Mouse (Mus musculus): ENCODE data around the gene Lce3c. TPM values are rescaled to one million over a fixed set of nuclear protein-coding genes. Genes with fewer than 3 reads are reported as not detected.

Gene Lce3c
- not detected in 2 replicates for polyA plus RNA-seq (2015; fragmentation: Nextera tagmentation; extraction: Ambion mirVana)

GRCm38 (mm10) chr3:92944186-92944585 lies at the start of gene Lce3c:
Lce3c (plus strand) TSS chr3:92944486.

GRCm38 (mm10) chr3:92926130-92926529 lies 18.2 kb upstream of the Lce3c start, which contains the start of gene Lce3a:
Lce3a (minus strand) TSS chr3:92926230.

GRCm38 (mm10) chr3:92932679-92933078 lies 11.6 kb upstream of the Lce3c start, which contains the start of gene Lce3b:
Lce3b (plus strand) TSS chr3:92932979.

GRCm38 (mm10) chr3:92957090-92957489 lies 12.8 kb downstream of the Lce3c start, which contains the start of gene Lce3d:
Lce3d (plus strand) TSS chr3:92957390.

GRCm38 (mm10) chr3:92966761-92967160 lies 22.5 kb downstream of the Lce3c start, which contains the start of gene Lce3e:
Lce3e (plus strand) TSS chr3:92967061.

GRCm38 (mm10) chr3:92991926-92992325 lies 47.6 kb downstream of the Lce3c start, which contains the start of gene Lce3f:
Lce3f (plus strand) TSS chr3:92992226.

Other genes with a start within 250 kb of the Lce3c start
- gene Lce1e, start 235.4 kb upstream of the Lce3c start, polyA plus RNA-seq (2015; fragmentation: Nextera tagmentation; extraction: Ambion mirVana) = not detected in 2 replicates
- gene Lce1f, start 224.1 kb upstream of the Lce3c start, polyA plus RNA-seq (2015; fragmentation: Nextera tagmentation; extraction: Ambion mirVana) = not detected in 2 replicates
- gene Gm38119, start 205.4 kb upstream of the Lce3c start, polyA plus RNA-seq (2015; fragmentation: Nextera tagmentation; extraction: Ambion mirVana) = not detected in 2 replicates
- gene Lce1g, start 192.1 kb upstream of the Lce3c start, polyA plus RNA-seq (2015; fragmentation: Nextera tagmentation; extraction: Ambion mirVana) = not detected in 2 replicates
- not detected in 2 replicates for gene Lce1h, start 179.4 kb upstream of the Lce3c start, polyA plus RNA-seq (2015; fragmentation: Nextera tagmentation; extraction: Ambion mirVana)
- not detected in 2 replicates for gene Lce1i, start 165.6 kb upstream of the Lce3c start, polyA plus RNA-seq (2015; fragmentation: Nextera tagmentation; extraction: Ambion mirVana)
- gene Lce1j, start 154.0 kb upstream of the Lce3c start, polyA plus RNA-seq (2015; fragmentation: Nextera tagmentation; extraction: Ambion mirVana) = not detected in 2 replicates
- gene Lce1k, start 136.6 kb upstream of the Lce3c start, polyA plus RNA-seq (2015; fragmentation: Nextera tagmentation; extraction: Ambion mirVana) = not detected in 2 replicates
- not detected in 2 replicates for gene Kprp, start 117.2 kb upstream of the Lce3c start, polyA plus RNA-seq (2015; fragmentation: Nextera tagmentation; extraction: Ambion mirVana)
- gene Lce1l, start 93.2 kb upstream of the Lce3c start, polyA plus RNA-seq (2015; fragmentation: Nextera tagmentation; extraction: Ambion mirVana) = not detected in 2 replicates
- not detected in 2 replicates for gene 2310050C09Rik, start 74.3 kb upstream of the Lce3c start, polyA plus RNA-seq (2015; fragmentation: Nextera tagmentation; extraction: Ambion mirVana)
- not detected in 2 replicates for gene Lce3a, start 18.3 kb upstream of the Lce3c start, polyA plus RNA-seq (2015; fragmentation: Nextera tagmentation; extraction: Ambion mirVana)
- gene Lce3b, start 11.5 kb upstream of the Lce3c start, polyA plus RNA-seq (2015; fragmentation: Nextera tagmentation; extraction: Ambion mirVana) = not detected in 2 replicates
- not detected in 2 replicates for gene Lce3d, start 12.9 kb downstream of the Lce3c start, polyA plus RNA-seq (2015; fragmentation: Nextera tagmentation; extraction: Ambion mirVana)
- gene Lce3e, start 22.6 kb downstream of the Lce3c start, polyA plus RNA-seq (2015; fragmentation: Nextera tagmentation; extraction: Ambion mirVana) = not detected in 2 replicates
- not detected in 2 replicates for gene Lce3f, start 47.7 kb downstream of the Lce3c start, polyA plus RNA-seq (2015; fragmentation: Nextera tagmentation; extraction: Ambion mirVana)
- 0.79 and 0.97 TPM in 2 replicates for gene Crct1, start 71.2 kb downstream of the Lce3c start, polyA plus RNA-seq (2015; fragmentation: Nextera tagmentation; extraction: Ambion mirVana)
- not detected in 2 replicates for gene Lce1m, start 74.6 kb downstream of the Lce3c start, polyA plus RNA-seq (2015; fragmentation: Nextera tagmentation; extraction: Ambion mirVana)
- not detected in 2 replicates for gene Gm4858, start 124.3 kb downstream of the Lce3c start, polyA plus RNA-seq (2015; fragmentation: Nextera tagmentation; extraction: Ambion mirVana)
- gene Crnn, start 200.3 kb downstream of the Lce3c start, polyA plus RNA-seq (2015; fragmentation: Nextera tagmentation; extraction: Ambion mirVana) = not detected in 2 replicates